Mouse (Mus musculus) CD4-positive, CD25-positive, alpha-beta regulatory T cell, adult 9 weeks (primary cell): Measurements from ENCODE around the gene Yipf4. TPM values are rescaled to one million over a fixed set of nuclear protein-coding genes. Genes with fewer than 3 reads are reported as not detected.

Experiments
- polyA plus RNA-seq: library from polyadenylated mRNA; unstranded; fragments of 100-300 nt; shearing (Covaris generic); gene quantifications from one replicate; pipeline ENCODE4 v1.2.1, GENCODE M21; 2017

Gene Yipf4
- polyA plus RNA-seq = 13.5 TPM

GRCm38 (mm10) chr17:74489024-74489900 is at the start of gene Yipf4:
Gene Yipf4 (plus strand): TSS chr17:74489493.

DNA sequence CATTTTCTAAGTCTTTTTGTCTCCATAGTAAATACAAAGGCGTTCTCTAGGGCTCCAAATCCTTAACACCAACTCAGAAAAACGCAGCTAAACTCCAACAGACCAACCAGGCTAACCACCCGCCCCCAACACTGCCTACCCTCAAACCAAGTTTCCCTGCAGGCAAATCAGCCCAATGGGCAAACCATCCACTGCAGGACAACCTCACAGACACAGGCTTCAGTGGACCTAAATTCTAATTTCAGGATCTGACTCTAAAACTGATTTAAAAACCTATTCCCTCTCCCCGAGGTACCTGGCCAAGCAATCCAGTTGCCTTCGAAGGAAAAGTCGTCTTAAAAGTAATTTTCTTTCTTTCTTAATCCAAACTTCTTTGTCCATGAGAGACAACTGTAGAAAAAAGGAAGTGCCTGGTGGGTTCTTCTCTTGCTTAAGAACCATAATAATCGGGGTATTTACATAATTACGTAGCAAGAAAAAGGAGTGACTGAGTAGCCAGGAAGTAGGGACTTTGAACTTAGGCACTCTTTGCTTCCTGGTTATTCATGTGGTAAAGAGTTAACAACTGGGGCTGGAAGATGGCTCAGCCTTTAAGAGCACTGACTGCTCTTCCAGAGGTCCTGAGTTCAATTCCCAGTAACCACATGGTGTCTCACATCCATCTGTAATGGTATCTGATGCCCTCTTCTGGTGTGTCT is 30.4 kb upstream of the Yipf4 start, which contains the start of gene Nlrc4:
TSS of gene Nlrc4 (minus strand) at position 432 of the 698 bp plus-strand sequence.

DNA sequence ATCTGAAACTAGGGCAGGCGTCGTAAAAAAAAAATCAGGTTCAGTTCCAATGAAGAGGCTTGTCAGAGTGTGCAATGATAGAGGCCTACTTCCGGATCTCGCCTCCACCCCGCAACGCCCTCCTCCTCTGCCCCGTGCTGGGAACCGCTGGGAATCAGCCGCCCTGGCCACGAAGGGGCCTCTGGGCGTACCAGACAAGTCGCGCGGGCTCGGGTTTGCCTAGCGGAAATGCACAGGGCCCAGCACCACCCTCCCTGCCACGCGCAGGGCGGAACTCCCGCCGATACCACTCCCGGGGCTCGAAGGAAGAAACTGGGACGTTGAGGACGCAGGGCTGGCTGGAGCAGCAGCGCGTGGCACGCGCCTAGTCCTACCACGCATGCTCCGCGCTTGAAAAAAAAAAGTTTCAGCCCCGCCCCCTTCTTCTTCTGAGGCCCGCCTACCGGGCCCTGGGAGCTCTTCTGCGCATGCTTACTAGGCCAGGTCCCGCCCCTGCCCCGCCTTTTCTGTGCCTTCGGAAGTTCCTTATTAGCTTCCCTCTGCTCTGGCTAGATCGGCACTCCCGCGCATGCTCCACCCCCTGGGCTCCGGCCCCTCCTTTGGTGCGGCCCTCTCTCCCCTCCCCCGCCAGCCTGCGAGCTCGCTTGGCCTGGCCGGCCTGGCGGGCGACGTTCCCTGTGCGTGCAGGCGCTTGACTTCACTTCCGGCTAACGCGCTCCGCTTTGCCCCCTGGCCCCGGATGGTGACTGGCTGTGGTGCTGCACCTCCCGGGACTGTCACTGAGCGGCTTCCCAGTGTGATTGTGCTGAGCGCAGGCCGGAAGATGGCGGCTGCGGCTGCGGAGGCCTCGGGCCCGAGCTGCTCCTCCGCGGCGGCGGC is 38.7 kb downstream of the Yipf4 start, which contains the start of gene Birc6:
TSS of gene Birc6 (plus strand) at position 567 of the 879 bp plus-strand sequence.

Other genes starting within 250 kb of the Yipf4 start
- 46.1 TPM for gene Memo1, start 194.0 kb upstream of the Yipf4 start, polyA plus RNA-seq
- gene Dpy30, start 165.5 kb upstream of the Yipf4 start, polyA plus RNA-seq = 128 TPM
- 5.0 TPM for gene Spast, start 150.5 kb upstream of the Yipf4 start, polyA plus RNA-seq
- 44.5 TPM for gene Slc30a6, start 93.9 kb upstream of the Yipf4 start, polyA plus RNA-seq
- 1.2 TPM for gene Nlrc4, start 30.4 kb upstream of the Yipf4 start, polyA plus RNA-seq
- gene Birc6, start 38.8 kb downstream of the Yipf4 start, polyA plus RNA-seq = 41.2 TPM
- 41.0 TPM for gene Ttc27, start 228.2 kb downstream of the Yipf4 start, polyA plus RNA-seq